Mouse (Mus musculus) erythroblast, embryonic 14.5 days (primary cell): ENCODE results near the gene Nubp2.

Experiments used
- GATA1 ChIP-seq: IDR thresholded peaks from 2 replicates; pipeline ENCODE4 v1.6.1; 2012; ENCODE audit warnings: low read length, inconsistent platforms, mixed read lengths
- TAL1 ChIP-seq: IDR thresholded peaks from 3 replicates; pipeline ENCODE4 v1.6.1; 2012; ENCODE audit warnings: low read length, inconsistent platforms, mixed read lengths

DNA sequence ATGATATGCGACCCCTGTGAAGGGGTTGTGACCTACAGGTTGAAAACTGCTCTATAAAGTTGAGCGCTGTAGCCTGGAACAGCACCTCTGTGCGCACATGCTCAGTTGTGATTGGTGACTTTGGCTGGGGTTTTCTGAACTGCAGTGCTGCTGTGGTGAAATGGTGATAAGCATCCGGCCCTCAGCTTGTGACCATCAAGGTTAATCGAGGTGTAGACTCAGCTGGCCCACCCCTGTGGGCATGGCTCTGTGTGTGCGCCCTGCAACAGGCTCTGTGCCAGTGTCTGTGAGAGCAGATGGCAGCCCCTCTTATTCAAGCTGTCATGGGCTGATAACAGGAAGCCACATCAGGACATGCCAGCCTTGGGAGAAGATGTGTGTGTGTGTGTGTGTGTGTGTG is 27.2 kb downstream of the Nubp2 start:
- TF ChIP-seq TAL1 (peak; percentile 85), GATA1 (peak; percentile 43; the same call in 1 of the 2 replicates)
